Mouse (Mus musculus) liver, embryonic 14.5 days (tissue): Measurements from ENCODE around the gene Ecsit.

Experiments
- CTCF ChIP-seq: IDR thresholded peaks from 2 replicates; pipeline ENCODE4 v1.5.1; 2016; ENCODE audit warnings: antibody characterized with exemption, low read depth, control low read depth
- EP300 ChIP-seq: IDR thresholded peaks from 2 replicates; pipeline ENCODE4 v1.6.1; 2016; ENCODE audit warnings: antibody characterized with exemption, low read depth

- 0 out of 2 replicates have a peak, but pooled peaks have one; percentile 8 for TF ChIP-seq CTCF
- no peak for TF ChIP-seq EP300
These were observed 4.0 kb upstream of the Ecsit start for GRCm38 (mm10) chr9:22089281-22089680.
